Mouse (Mus musculus) ES-E14 (cell line): ENCODE data around the gene H6pd. TPM values are rescaled to one million over a fixed set of nuclear protein-coding genes. Genes with fewer than 3 reads are reported as not detected.

Source experiments
- DNase-seq: peaks from one replicate; pipeline ENCODE4 v3.0.0-alpha.2; 2013; ENCODE audit warnings: low read depth, low spot score
- H3K27ac ChIP-seq: 2 replicates; pipeline ENCODE4 v1.5.1; 2012; ENCODE audit warnings: low read depth, mild to moderate bottlenecking, low read length, moderate library complexity, mixed read lengths; ENCODE audit not compliant: poor library complexity, insufficient read depth, severe bottlenecking
- H3K36me3 ChIP-seq: 2 replicates; pipeline ENCODE4 v1.6.1; 2012; ENCODE audit warnings: mild to moderate bottlenecking, low read length, moderate library complexity, mixed read lengths; ENCODE audit not compliant: control insufficient read depth, poor library complexity, insufficient read depth, severe bottlenecking
- H3K4me1 ChIP-seq, 2 experiments: fragments of 150-350 bp in 1 of 2; sonication (generic) in 1 of 2; 2 replicates each; pipeline ENCODE4 v1.6.1; 2012; ENCODE audit warnings: low read length in 2 of 2, mild to moderate bottlenecking in 1 of 2, mixed read lengths in 1 of 2; ENCODE audit not compliant: control insufficient read depth in 2 of 2, insufficient read depth in 2 of 2, poor library complexity in 1 of 2
- H3K4me3 ChIP-seq, 2 experiments: fragments of 150-350 bp in 1 of 2; sonication (generic) in 1 of 2; 2 replicates each; pipeline ENCODE4 v1.5.1; 2012; ENCODE audit warnings: low read length in 2 of 2, low read depth in 1 of 2, mild to moderate bottlenecking in 1 of 2, mixed read lengths in 1 of 2; ENCODE audit not compliant: insufficient read depth in 1 of 2, poor library complexity in 1 of 2, severe bottlenecking in 1 of 2
- H3K9ac ChIP-seq: 2 replicates; pipeline ENCODE4 v1.6.1; 2012; ENCODE audit warnings: low read depth, mild to moderate bottlenecking, low read length, mixed read lengths; ENCODE audit not compliant: poor library complexity, insufficient read depth, severe bottlenecking
- H3K9me3 ChIP-seq: fragments of 150-350 bp; sonication (generic); 2 replicates; pipeline ENCODE4 v1.6.1; 2012; ENCODE audit warnings: low read depth, mild to moderate bottlenecking, low read length; ENCODE audit not compliant: control insufficient read depth, insufficient read depth
- CHD2 ChIP-seq: IDR thresholded peaks from 2 replicates; pipeline ENCODE4 v1.6.1; 2014; ENCODE audit warnings: mild to moderate bottlenecking, low read depth, low read length, inconsistent platforms
- HCFC1 ChIP-seq: IDR thresholded peaks from 2 replicates; pipeline ENCODE4 v1.6.1; 2012; ENCODE audit warnings: low read length, inconsistent platforms, borderline replicate concordance; ENCODE audit not compliant: insufficient read depth
- MAFK ChIP-seq: IDR thresholded peaks from 2 replicates; pipeline ENCODE4 v1.6.1; 2014; ENCODE audit warnings: mild to moderate bottlenecking, low read depth, low read length, inconsistent platforms; ENCODE audit not compliant: insufficient read depth
- ZC3H11A ChIP-seq: IDR thresholded peaks from 2 replicates; pipeline ENCODE4 v1.6.1; 2012; ENCODE audit warnings: low read depth, mild to moderate bottlenecking, inconsistent platforms, low read length, borderline replicate concordance
- ZNF384 ChIP-seq: IDR thresholded peaks from 2 replicates; pipeline ENCODE4 v1.6.1; 2012; ENCODE audit warnings: low read depth, low read length, inconsistent platforms
- in situ Hi-C, 2 experiments: fragments of 600-800 bp; cut with MboI; formaldehyde crosslinking; loops; one replicate each; pipeline ENCODE4 v1.15.1; 2025; ENCODE audit warnings: low sequenced_read_pairs in 2 of 2, inconsistent platforms in 1 of 2; ENCODE audit not compliant: unreplicated experiment in 2 of 2
- total RNA-seq: library from RNA; depleted of rRNA; stranded (reverse); fragments of 300-350 nt; gene quantifications from 2 replicates; pipeline ENCODE4 v1.2.3, GENCODE M21; 2012

Gene H6pd
- total RNA-seq, 1 experiment, result 17.6 TPM

GRCm38 (mm10) chr4:150003641-150004040, 5.2 kb downstream of the H6pd start:
- in situ Hi-C loops, result no loop called here
- Histone ChIP-seq H3K4me3 (no peak overlapping the region), H3K4me1 (peaks cover 31 to 55% of the 10 kb centered on the region in 2 experiments), H3K9me3 (no peaks in the 10 kb centered on the region), H3K9ac (no peak overlapping the region), H3K36me3 (no peaks in the 10 kb centered on the region), H3K27ac (no peak overlapping the region)
- no peak for DNase-seq
- no peak for TF ChIP-seq HCFC1
- TF ChIP-seq MAFK, result no peak
- no peak for TF ChIP-seq ZNF384
- TF ChIP-seq ZC3H11A, result no peak
- no peak for TF ChIP-seq CHD2

- in situ Hi-C loops, result no loop called here
- Histone ChIP-seq H3K36me3 (no peaks in the 10 kb centered on the region), H3K9me3 (no peaks in the 10 kb centered on the region), H3K27ac (no peak overlapping the region), H3K9ac (no peak overlapping the region), H3K4me1 (peaks cover 31 to 57% of the 10 kb centered on the region in 2 experiments), H3K4me3 (no peak overlapping the region)
- no peak for TF ChIP-seq MAFK
- TF ChIP-seq ZNF384, result no peak
- no peak for TF ChIP-seq CHD2
- no peak for TF ChIP-seq HCFC1
- TF ChIP-seq ZC3H11A, result no peak
- DNase-seq, result no peak
Observed at GRCm38 (mm10) chr4:150003021-150003580, 5.7 kb downstream of the H6pd start.

GRCm38 (mm10) chr4:150002021-150002528, 6.7 kb downstream of the H6pd start:
- Histone ChIP-seq H3K27ac (peak overlapping the region; percentile 62), H3K36me3 (no peaks in the 10 kb centered on the region), H3K4me1 (peaks cover 31 to 57% of the 10 kb centered on the region in 2 experiments), H3K9ac (peak overlapping the region; percentile 56), H3K9me3 (no peaks in the 10 kb centered on the region), H3K4me3 (peak overlapping the region; percentile 9 to 12; a peak in 2 of 4 replicates)
- TF ChIP-seq CHD2 (0 out of 2 replicates have a peak, but pooled peaks have one; percentile 14), ZNF384 (no peak), MAFK (peak; percentile 89)
- in situ Hi-C loops, result no loop called here
- DNase-seq, result no peak

GRCm38 (mm10) chr4:150001221-150001860, 7.5 kb downstream of the H6pd start:
- in situ Hi-C loops, result no loop called here
- peak overlapping the region; percentile 28; the same call in 1 of the 2 replicates for H3K27ac ChIP-seq
- H3K4me3 ChIP-seq, result no peak overlapping the region
- DNase-seq, result no peak
- TF ChIP-seq CHD2 (no peak), MAFK (no peak), ZC3H11A (no peak), ZNF384 (no peak), HCFC1 (no peak)
- peaks cover 27 to 54% of the 10 kb centered on the region in 2 experiments for H3K4me1 ChIP-seq
- no peaks in the 10 kb centered on the region for H3K36me3 ChIP-seq
- no peaks in the 10 kb centered on the region for H3K9me3 ChIP-seq
- H3K9ac ChIP-seq, result peak overlapping the region; percentile 1; the same call in 1 of the 2 replicates
